Comparison of ENCODE assay signal across 14 mouse cellular contexts in genomic region chrX:66526842-66527623, GRCm38 (mm10).
A peak's percentile ranks its signal among the peaks of the same experiment; 100 is the strongest.
DNase-seq lines count a peak whose midpoint lies in the region; ATAC-seq and TF ChIP-seq lines count a peak whose summit lies in the region.
"Had no signal": no experiment of that assay in that cellular context is flagged by ENCODE, and none has a peak within 500 bp of the region (broad histone marks: within the 10 kb centered on the region; RNA-seq: fewer than 3 reads in every experiment).

No protein-coding gene starts in this region.

- H3K4me3 ChIP-seq in cerebellum, adult 2 months (replicated peaks; ENCODE audit: insufficient read depth, low read depth, low read length), result no peak overlapping the region
- no peak overlapping the region for H3K4me3 ChIP-seq in intestine, embryonic 15.5 days (replicated peaks)
- no peak overlapping the region for H3K4me3 ChIP-seq in intestine, postnatal 0 days (ENCODE audit: low read depth, low read length)
- no peak overlapping the region for H3K4me3 ChIP-seq in neural tube, embryonic 12.5 days
- H3K4me3 ChIP-seq in neural tube, embryonic 15.5 days (replicated peaks), result no peak overlapping the region
- no peak overlapping the region for H3K4me3 ChIP-seq in neural tube, embryonic 13.5 days
- H3K4me3 ChIP-seq: heart, embryonic 13.5 days; limb, embryonic 10.5 days had no signal

- H3K4me2 ChIP-seq in intestine, embryonic 15.5 days (replicated peaks), result no peak overlapping the region
- no peak overlapping the region for H3K4me2 ChIP-seq in intestine, postnatal 0 days (replicated peaks; ENCODE audit: low read depth)
- H3K4me2 ChIP-seq in neural tube, embryonic 12.5 days (replicated peaks), result no peak overlapping the region
- no peak overlapping the region for H3K4me2 ChIP-seq in neural tube, embryonic 15.5 days
- no peak overlapping the region for H3K4me2 ChIP-seq in neural tube, embryonic 13.5 days
- H3K4me2 ChIP-seq: heart, embryonic 13.5 days had no signal

- H3K27me3 ChIP-seq in cerebellum, adult 2 months (ENCODE audit: control insufficient read depth, insufficient read depth, low read length), result no peaks in the 10 kb centered on the region
- H3K27me3 ChIP-seq in intestine, embryonic 15.5 days (replicated peaks), result no peaks in the 10 kb centered on the region
- no peaks in the 10 kb centered on the region for H3K27me3 ChIP-seq in intestine, postnatal 0 days (replicated peaks; ENCODE audit: control insufficient read depth, insufficient read depth, low read length)
- no peaks in the 10 kb centered on the region for H3K27me3 ChIP-seq in neural tube, embryonic 12.5 days (replicated peaks)
- no peaks in the 10 kb centered on the region for H3K27me3 ChIP-seq in neural tube, embryonic 15.5 days (replicated peaks)
- no peaks in the 10 kb centered on the region for H3K27me3 ChIP-seq in neural tube, embryonic 13.5 days
- H3K27me3 ChIP-seq: heart, embryonic 13.5 days had no signal

- TF ChIP-seq CTCF in cerebellum, adult 2 months (IDR thresholded peaks at IDR 0.05; ENCODE audit: borderline replicate concordance, insufficient read depth, low read depth, low read length), result no peak
- TF ChIP-seq CTCF in intestine, postnatal 0 days (IDR thresholded peaks at IDR 0.05; ENCODE audit: low read depth), result no peak

- no peak overlapping the region for H3K9ac ChIP-seq in intestine, embryonic 15.5 days
- H3K9ac ChIP-seq in intestine, postnatal 0 days (ENCODE audit: low read depth, low read length), result no peak overlapping the region
- H3K9ac ChIP-seq in neural tube, embryonic 12.5 days, result no peak overlapping the region
- H3K9ac ChIP-seq in neural tube, embryonic 15.5 days (replicated peaks), result no peak overlapping the region
- H3K9ac ChIP-seq in neural tube, embryonic 13.5 days, result no peak overlapping the region
- H3K9ac ChIP-seq: heart, embryonic 13.5 days; liver, embryonic 14.5 days had no signal

- no peaks in the 10 kb centered on the region for H3K9me3 ChIP-seq in intestine, embryonic 15.5 days
- H3K9me3 ChIP-seq in intestine, postnatal 0 days (ENCODE audit: control insufficient read depth), result no peaks in the 10 kb centered on the region
- H3K9me3 ChIP-seq in neural tube, embryonic 12.5 days, result no peaks in the 10 kb centered on the region
- H3K9me3 ChIP-seq in neural tube, embryonic 15.5 days (replicated peaks), result no peaks in the 10 kb centered on the region
- no peaks in the 10 kb centered on the region for H3K9me3 ChIP-seq in neural tube, embryonic 13.5 days
- H3K9me3 ChIP-seq: heart, embryonic 13.5 days; limb, embryonic 10.5 days had no signal

- H3K4me1 ChIP-seq in cerebellum, adult 2 months (ENCODE audit: control insufficient read depth, insufficient read depth, low read length), result no peaks in the 10 kb centered on the region
- H3K4me1 ChIP-seq in intestine, embryonic 15.5 days (replicated peaks), result no peaks in the 10 kb centered on the region
- no peaks in the 10 kb centered on the region for H3K4me1 ChIP-seq in intestine, postnatal 0 days (replicated peaks; ENCODE audit: control insufficient read depth, insufficient read depth, low read length)
- no peaks in the 10 kb centered on the region for H3K4me1 ChIP-seq in neural tube, embryonic 12.5 days
- no peaks in the 10 kb centered on the region for H3K4me1 ChIP-seq in neural tube, embryonic 15.5 days
- 0 out of 2 replicates have a peak, but pooled peaks cover 2% of the 10 kb centered on the region for H3K4me1 ChIP-seq in neural tube, embryonic 13.5 days (replicated peaks)
- H3K4me1 ChIP-seq: heart, embryonic 13.5 days; limb, embryonic 10.5 days had no signal

- WGBS in cerebellum, adult 2 months, result 34% methylated on average over 3 of the region's 3 CpGs
- WGBS in intestine, embryonic 15.5 days, result 46% methylated on average over 3 of the region's 3 CpGs
- 48% methylated on average over 3 of the region's 3 CpGs for WGBS in intestine, postnatal 0 days
- 65% methylated on average over 3 of the region's 3 CpGs for WGBS in neural tube, embryonic 12.5 days
- WGBS in neural tube, embryonic 15.5 days, result 66% methylated on average over 3 of the region's 3 CpGs
- 59% methylated on average over 3 of the region's 3 CpGs for WGBS in neural tube, embryonic 13.5 days

- TF ChIP-seq POLR2A in cerebellum, adult 2 months (IDR thresholded peaks at IDR 0.05; ENCODE audit: borderline replicate concordance, insufficient read depth, low read length), result no peak

- 0 out of 2 replicates have a peak, but pooled peaks have one; percentile 53 for ATAC-seq in intestine, embryonic 15.5 days
- ATAC-seq in intestine, postnatal 0 days, result no peak
- ATAC-seq in neural tube, embryonic 12.5 days (ENCODE audit: low FRiP score, low read depth), result peak; percentile 61; the same call in 1 of the 2 replicates
- ATAC-seq in neural tube, embryonic 15.5 days (ENCODE audit: low FRiP score), result no peak
- peak; percentile 69 for ATAC-seq in neural tube, embryonic 13.5 days (ENCODE audit: low read depth)

- H3K27ac ChIP-seq in cerebellum, adult 2 months (ENCODE audit: insufficient read depth, low read length), result no peak overlapping the region
- no peak overlapping the region for H3K27ac ChIP-seq in intestine, embryonic 15.5 days
- no peak overlapping the region for H3K27ac ChIP-seq in intestine, postnatal 0 days (ENCODE audit: low read depth, low read length)
- H3K27ac ChIP-seq in neural tube, embryonic 12.5 days, result no peak overlapping the region
- H3K27ac ChIP-seq in neural tube, embryonic 15.5 days (replicated peaks), result no peak overlapping the region
- no peak overlapping the region for H3K27ac ChIP-seq in neural tube, embryonic 13.5 days (replicated peaks)
- H3K27ac ChIP-seq: heart, embryonic 13.5 days; limb, embryonic 10.5 days; liver, embryonic 14.5 days had no signal

- DNase-seq in cerebellum, postnatal 10 days, result peak; percentile 2 to 3
- no peak for DNase-seq in cerebellum, adult 2 months
- DNase-seq in layer of hippocampus, adult 8-10 months (ENCODE audit: low spot score in 2 of 2), result no peak
- DNase-seq: adrenal gland, postnatal 10 days; gastrocnemius, postnatal 25 days; lung, postnatal 14 days had no signal

- H3K36me3 ChIP-seq in intestine, embryonic 15.5 days, result no peaks in the 10 kb centered on the region
- no peaks in the 10 kb centered on the region for H3K36me3 ChIP-seq in intestine, postnatal 0 days (ENCODE audit: control insufficient read depth, insufficient read depth)
- H3K36me3 ChIP-seq in neural tube, embryonic 12.5 days, result no peaks in the 10 kb centered on the region
- H3K36me3 ChIP-seq in neural tube, embryonic 15.5 days, result no peaks in the 10 kb centered on the region
- H3K36me3 ChIP-seq in neural tube, embryonic 13.5 days, result no peaks in the 10 kb centered on the region
- H3K36me3 ChIP-seq: heart, embryonic 13.5 days; limb, embryonic 10.5 days had no signal

Comparison
In these comparisons a context has a peak if more than half of its experiments do, and no peak if none do; other contexts are left out.
1. DNase-seq: peak in cerebellum, postnatal 10 days (2 of 2); none in cerebellum, adult 2 months (0 of 2) and layer of hippocampus, adult 8-10 months (0 of 2).
2. ATAC-seq: peak in intestine, embryonic 15.5 days (single experiment), neural tube, embryonic 12.5 days (single experiment) and neural tube, embryonic 13.5 days (single experiment); none in intestine, postnatal 0 days (single experiment) and neural tube, embryonic 15.5 days (single experiment).